Mouse (Mus musculus): ENCODE measurements around the gene Krr1. TPM values are rescaled to one million over a fixed set of nuclear protein-coding genes. Genes with fewer than 3 reads are reported as not detected.

The Krr1 gene
- polyA plus RNA-seq, 1 experiment, result 10.2 TPM

DNA sequence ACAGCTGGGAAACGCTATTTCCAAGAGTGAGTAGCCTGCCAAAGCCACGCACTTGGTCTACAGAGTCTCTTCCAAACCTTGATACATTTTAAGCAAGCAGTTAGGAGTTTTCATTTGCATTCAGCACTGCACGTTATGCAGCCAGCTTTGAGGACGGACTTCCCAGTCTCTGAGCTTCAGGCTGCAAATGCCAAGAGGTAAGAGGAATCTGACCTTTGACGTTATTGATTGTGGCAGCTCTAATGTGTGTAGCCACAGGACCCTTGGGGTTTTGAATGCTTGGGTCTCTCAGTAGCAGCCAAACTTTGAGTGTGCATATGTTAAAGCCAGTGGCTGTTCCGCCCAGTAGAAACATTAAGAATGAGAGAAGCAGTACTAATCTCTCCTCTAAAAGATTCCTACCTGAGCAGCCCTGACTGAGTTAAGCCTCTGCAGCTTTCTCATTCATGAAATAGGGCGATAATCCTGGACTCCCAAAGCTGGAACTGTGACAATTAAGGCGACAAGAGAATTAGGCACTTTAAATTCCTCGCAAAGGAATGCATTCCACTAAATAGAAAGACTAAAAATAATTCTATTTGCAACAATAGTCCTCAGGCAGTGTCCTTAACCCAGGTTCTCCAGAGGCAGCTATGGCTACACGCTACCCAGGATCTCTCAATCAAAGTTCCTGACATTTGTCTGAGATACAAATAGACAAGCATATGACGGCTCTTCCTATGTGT lies 39.7 kb upstream of the Krr1 start:
- Histone ChIP-seq H3K79me3 (ENCODE audit: low read depth) (no peaks in the 10 kb centered on the region), H3K27me3 (ENCODE audit: control insufficient read depth, insufficient read depth, insufficient read length) (no peaks in the 10 kb centered on the region), H3K36me3 (ENCODE audit: control insufficient read depth, insufficient read depth) (no peaks in the 10 kb centered on the region), H3K79me2 (ENCODE audit: control insufficient read depth, insufficient read depth) (no peaks in the 10 kb centered on the region), H3ac (ENCODE audit: control insufficient read depth, insufficient read length, low read depth) (no peak overlapping the region), H3K4me3 (ENCODE audit: insufficient read depth, poor library complexity, severe bottlenecking) (no peak overlapping the region)
- TF ChIP-seq MYOG (IDR thresholded peaks at IDR 0.05; ENCODE audit: control insufficient read depth, extremely low read depth, insufficient read length) (no peak), MAX (IDR thresholded peaks at IDR 0.05) (no peak), CEBPB (IDR thresholded peaks at IDR 0.05; ENCODE audit: low read depth) (no peak), CTCF (IDR thresholded peaks at IDR 0.05; ENCODE audit: control insufficient read depth, insufficient read depth, insufficient read length) (no peak), MYOD1 (IDR thresholded peaks at IDR 0.05; ENCODE audit: control insufficient read depth, insufficient read length, low read depth) (no peak)

DNA sequence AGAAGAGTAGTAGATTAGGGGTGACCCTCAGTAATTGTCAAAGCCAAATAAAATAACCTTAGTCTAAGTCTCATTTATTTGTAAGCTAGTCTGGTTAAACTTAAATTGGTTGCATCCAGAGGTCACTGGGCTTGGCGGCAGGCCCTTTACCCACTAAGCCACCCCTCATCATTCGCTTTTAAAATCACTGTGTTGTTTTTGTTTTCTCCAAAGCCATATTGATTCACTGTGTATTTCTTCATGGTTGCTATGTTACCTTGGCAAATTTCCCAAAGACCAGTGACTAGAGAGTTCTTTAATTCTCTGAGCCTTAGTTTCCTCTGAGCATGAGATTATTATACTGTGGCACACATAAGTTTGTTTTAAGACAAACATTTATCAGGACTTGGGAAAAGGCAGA lies 37.3 kb upstream of the Krr1 start:
- Histone ChIP-seq H3K4me3 (ENCODE audit: insufficient read depth, poor library complexity, severe bottlenecking) (no peak overlapping the region), H3K27me3 (ENCODE audit: control insufficient read depth, insufficient read depth, insufficient read length) (no peaks in the 10 kb centered on the region), H3K79me3 (ENCODE audit: low read depth) (no peaks in the 10 kb centered on the region), H3ac (ENCODE audit: control insufficient read depth, insufficient read length, low read depth) (no peak overlapping the region), H3K79me2 (ENCODE audit: control insufficient read depth, insufficient read depth) (no peaks in the 10 kb centered on the region), H3K36me3 (ENCODE audit: control insufficient read depth, insufficient read depth) (no peaks in the 10 kb centered on the region)
- no peak for TF ChIP-seq CEBPB (IDR thresholded peaks at IDR 0.05; ENCODE audit: low read depth)

DNA sequence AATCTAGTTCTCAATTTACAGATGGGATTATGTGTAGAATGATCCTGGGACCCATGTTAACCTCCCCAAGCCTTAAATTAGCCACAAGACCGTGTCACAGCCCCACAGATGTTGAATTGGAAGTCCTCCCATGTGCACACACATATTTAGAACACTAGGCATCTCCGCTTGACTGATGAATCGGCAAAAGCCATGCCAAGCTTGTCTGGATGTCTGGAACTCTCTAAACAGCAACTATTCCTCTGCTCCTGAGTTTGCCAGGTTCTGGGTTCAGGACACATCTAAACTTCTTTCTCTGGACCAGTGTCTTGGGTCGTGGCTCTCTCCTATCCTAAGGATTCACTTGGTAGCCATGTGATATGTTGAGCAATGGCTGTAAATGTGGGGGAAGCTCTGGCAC lies 36.4 kb upstream of the Krr1 start:
- Histone ChIP-seq H3K79me3 (ENCODE audit: low read depth) (no peaks in the 10 kb centered on the region), H3K4me3 (ENCODE audit: insufficient read depth, poor library complexity, severe bottlenecking) (no peak overlapping the region), H3K79me2 (ENCODE audit: control insufficient read depth, insufficient read depth) (no peaks in the 10 kb centered on the region), H3K27me3 (ENCODE audit: control insufficient read depth, insufficient read depth, insufficient read length) (no peaks in the 10 kb centered on the region), H3K36me3 (ENCODE audit: control insufficient read depth, insufficient read depth) (no peaks in the 10 kb centered on the region), H3ac (ENCODE audit: control insufficient read depth, insufficient read length, low read depth) (no peak overlapping the region)
- TF ChIP-seq CTCF (IDR thresholded peaks at IDR 0.05; ENCODE audit: control insufficient read depth, insufficient read depth, insufficient read length), result no peak
- TF ChIP-seq FOSL1 (IDR thresholded peaks at IDR 0.05; ENCODE audit: insufficient read depth, low read length, poor library complexity, severe bottlenecking), result no peak
- TF ChIP-seq MYOD1 (IDR thresholded peaks at IDR 0.05; ENCODE audit: control insufficient read depth, insufficient read length, low read depth), result no peak
- no peak for TF ChIP-seq MYOG (IDR thresholded peaks at IDR 0.05; ENCODE audit: control insufficient read depth, extremely low read depth, insufficient read length)
- TF ChIP-seq MAX (IDR thresholded peaks at IDR 0.05), result no peak
- TF ChIP-seq CEBPB (IDR thresholded peaks at IDR 0.05; ENCODE audit: low read depth), result no peak
- TF ChIP-seq USF1 (IDR thresholded peaks at IDR 0.05; ENCODE audit: low read depth), result no peak

DNA sequence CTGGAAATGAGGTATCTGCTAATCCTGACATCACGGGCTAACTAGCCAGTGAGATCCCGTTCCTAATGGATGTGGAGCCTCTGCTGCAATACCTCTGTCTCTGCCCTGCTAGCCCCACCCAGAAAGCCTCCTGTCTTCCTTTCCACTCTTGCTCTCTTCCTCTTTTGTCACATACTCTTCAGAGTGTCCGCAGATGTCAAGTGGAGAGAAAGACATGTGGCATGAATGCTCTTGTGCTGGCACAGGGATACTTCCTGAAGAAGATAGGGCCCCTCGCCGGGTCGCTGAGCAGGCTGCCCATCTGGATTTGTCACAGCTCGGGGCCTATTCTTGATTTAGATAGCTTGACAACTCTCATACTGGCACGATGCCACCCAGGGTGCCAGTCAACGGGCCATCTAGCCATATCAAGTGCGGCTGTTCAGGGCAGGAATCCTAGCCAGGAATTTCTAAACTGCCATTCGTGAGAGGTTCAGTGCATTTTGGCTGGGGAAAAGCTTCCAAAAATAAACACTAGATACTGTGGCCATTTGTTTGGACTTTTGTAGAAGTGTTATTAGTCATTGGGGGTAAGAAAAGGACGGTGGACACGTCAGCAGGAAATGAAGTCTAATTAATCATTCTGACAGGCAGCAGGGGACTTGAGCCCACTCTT lies 35.8 kb upstream of the Krr1 start:
- peak overlapping the region; percentile 20 for H3ac ChIP-seq (ENCODE audit: control insufficient read depth, insufficient read length, low read depth)
- no peaks in the 10 kb centered on the region for H3K27me3 ChIP-seq (ENCODE audit: control insufficient read depth, insufficient read depth, insufficient read length)
- no peak for TF ChIP-seq CTCF (IDR thresholded peaks at IDR 0.05; ENCODE audit: control insufficient read depth, insufficient read depth, insufficient read length)
- TF ChIP-seq MYOD1 (IDR thresholded peaks at IDR 0.05; ENCODE audit: control insufficient read depth, insufficient read length, low read depth), result peak; percentile 40
- no peak for TF ChIP-seq MAX (IDR thresholded peaks at IDR 0.05)
- no peak for TF ChIP-seq FOSL1 (IDR thresholded peaks at IDR 0.05; ENCODE audit: insufficient read depth, low read length, poor library complexity, severe bottlenecking)
- no peak for TF ChIP-seq MYOG (IDR thresholded peaks at IDR 0.05; ENCODE audit: control insufficient read depth, extremely low read depth, insufficient read length)
- TF ChIP-seq CEBPB (IDR thresholded peaks at IDR 0.05; ENCODE audit: low read depth), result peak; percentile 1
- H3K79me3 ChIP-seq (ENCODE audit: low read depth), result no peaks in the 10 kb centered on the region
- no peaks in the 10 kb centered on the region for H3K36me3 ChIP-seq (ENCODE audit: control insufficient read depth, insufficient read depth)
- H3K79me2 ChIP-seq (ENCODE audit: control insufficient read depth, insufficient read depth), result no peaks in the 10 kb centered on the region
- no peak overlapping the region for H3K4me3 ChIP-seq (ENCODE audit: insufficient read depth, poor library complexity, severe bottlenecking)

DNA sequence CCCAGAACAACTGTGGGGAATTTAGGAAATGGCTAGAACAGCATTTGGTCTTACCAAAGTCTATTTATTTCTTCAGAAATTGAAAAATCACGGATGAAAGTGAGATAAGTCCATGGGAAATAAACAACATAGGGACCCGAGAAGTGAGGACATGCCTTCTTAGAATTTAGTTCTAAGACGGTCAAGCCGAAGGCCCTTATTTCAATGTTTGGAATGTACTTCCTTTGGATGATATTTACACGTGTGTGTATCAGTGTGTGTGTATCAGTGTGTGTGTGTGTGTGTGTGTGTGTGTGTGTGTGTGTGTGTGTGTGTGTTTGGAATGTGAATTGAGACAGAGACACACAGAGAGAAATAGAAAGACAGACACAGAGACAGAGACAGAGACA lies 35.3 kb upstream of the Krr1 start:
- no peaks in the 10 kb centered on the region for H3K79me3 ChIP-seq (ENCODE audit: low read depth)
- H3ac ChIP-seq (ENCODE audit: control insufficient read depth, insufficient read length, low read depth), result no peak overlapping the region
- H3K79me2 ChIP-seq (ENCODE audit: control insufficient read depth, insufficient read depth), result no peaks in the 10 kb centered on the region
- no peaks in the 10 kb centered on the region for H3K27me3 ChIP-seq (ENCODE audit: control insufficient read depth, insufficient read depth, insufficient read length)
- no peaks in the 10 kb centered on the region for H3K36me3 ChIP-seq (ENCODE audit: control insufficient read depth, insufficient read depth)
- TF ChIP-seq MAX (IDR thresholded peaks at IDR 0.05) (no peak), CTCF (IDR thresholded peaks at IDR 0.05; ENCODE audit: control insufficient read depth, insufficient read depth, insufficient read length) (no peak), USF1 (IDR thresholded peaks at IDR 0.05; ENCODE audit: low read depth) (no peak)
- no peak overlapping the region for H3K4me3 ChIP-seq (ENCODE audit: insufficient read depth, poor library complexity, severe bottlenecking)

DNA sequence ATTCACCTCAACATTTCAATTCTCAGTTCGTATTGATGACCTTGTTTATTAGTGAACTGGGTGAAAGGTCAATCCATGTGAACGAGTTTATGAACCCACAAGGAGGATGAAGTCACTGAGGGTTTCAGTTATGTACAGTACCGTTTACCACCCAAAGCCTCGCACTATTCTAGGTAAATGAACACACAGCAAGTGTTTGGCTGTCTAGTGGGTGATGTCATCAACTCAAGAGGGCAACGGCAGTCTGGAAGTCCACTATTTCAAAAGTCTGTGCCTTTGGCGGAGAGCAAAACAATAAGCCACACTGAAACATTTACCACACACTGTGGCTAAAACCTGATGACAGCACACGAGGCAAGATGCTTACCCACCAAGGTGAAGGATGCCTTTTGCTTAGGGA lies 29.4 kb upstream of the Krr1 start:
- no peaks in the 10 kb centered on the region for H3K79me3 ChIP-seq (ENCODE audit: low read depth)
- no peak overlapping the region for H3K4me3 ChIP-seq (ENCODE audit: insufficient read depth, poor library complexity, severe bottlenecking)
- TF ChIP-seq MYOD1 (IDR thresholded peaks at IDR 0.05; ENCODE audit: control insufficient read depth, insufficient read length, low read depth), result no peak
- TF ChIP-seq MYOG (IDR thresholded peaks at IDR 0.05; ENCODE audit: control insufficient read depth, extremely low read depth, insufficient read length), result no peak
- TF ChIP-seq CTCF (IDR thresholded peaks at IDR 0.05; ENCODE audit: control insufficient read depth, insufficient read depth, insufficient read length), result no peak
- TF ChIP-seq FOSL1 (IDR thresholded peaks at IDR 0.05; ENCODE audit: insufficient read depth, low read length, poor library complexity, severe bottlenecking), result no peak
- no peak for TF ChIP-seq CEBPB (IDR thresholded peaks at IDR 0.05; ENCODE audit: low read depth)
- no peak for TF ChIP-seq USF1 (IDR thresholded peaks at IDR 0.05; ENCODE audit: low read depth)
- TF ChIP-seq MAX (IDR thresholded peaks at IDR 0.05), result no peak
- H3K27me3 ChIP-seq (ENCODE audit: control insufficient read depth, insufficient read depth, insufficient read length), result no peaks in the 10 kb centered on the region
- H3K79me2 ChIP-seq (ENCODE audit: control insufficient read depth, insufficient read depth), result no peaks in the 10 kb centered on the region
- H3ac ChIP-seq (ENCODE audit: control insufficient read depth, insufficient read length, low read depth), result no peak overlapping the region
- no peaks in the 10 kb centered on the region for H3K36me3 ChIP-seq (ENCODE audit: control insufficient read depth, insufficient read depth)

Data from C2C12 (cell line).